Mouse (Mus musculus): ENCODE measurements at regions not wholly inside any gene's neighbourhood (a gene's known extent, or its start where the extent isn't known, plus 50 kb on each side); places are given as distances from the start of the nearest gene placed in this dataset.

DNA sequence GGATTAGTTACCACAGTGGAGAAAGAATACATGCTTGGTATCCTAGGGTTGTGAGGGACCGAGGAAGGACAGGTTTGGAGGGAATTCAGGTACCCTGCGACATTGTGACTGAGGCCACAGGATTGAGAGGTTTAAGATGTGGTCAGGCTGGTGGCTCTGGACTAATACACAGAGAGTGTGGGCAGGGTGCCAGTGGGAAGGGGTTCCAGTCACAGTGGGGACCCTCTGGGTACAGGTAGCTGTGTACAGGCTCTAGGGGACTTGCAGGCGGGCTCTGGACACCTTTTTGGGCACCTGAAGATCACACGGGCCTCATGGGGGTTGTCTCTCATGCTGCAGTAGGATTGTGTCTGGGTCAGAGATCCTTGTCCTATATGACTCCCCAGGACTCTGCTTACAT, 213.1 kb upstream of the Kcnab2 start:
- dilution Hi-C loops (cut with MboI; ENCODE audit: extremely low pct_ligation_motif_present, extremely low pct_unique_long_range_greater_than_20kb, low sequenced_read_pairs), result no loop called here
- Histone ChIP-seq H3K4me2 (ENCODE audit: insufficient read depth, low read depth, poor library complexity, severe bottlenecking) (no peak overlapping the region), H3K9me3 (replicated peaks; ENCODE audit: low read length) (peaks cover 92% of the 10 kb centered on the region), H3K27ac (ENCODE audit: insufficient read depth, low read depth) (no peak overlapping the region), H3K36me3 (replicated peaks in 1 of 2; ENCODE audit: control insufficient read depth in 1 of 2, insufficient read depth in 1 of 2, low read length in 1 of 2) (no peaks in the 10 kb centered on the region), H3K79me2 (replicated peaks; ENCODE audit: control insufficient read depth, extremely low read depth, insufficient read depth, poor library complexity, severe bottlenecking) (no peaks in the 10 kb centered on the region), H3K27me3 (replicated peaks) (no peaks in the 10 kb centered on the region), H3K4me1 (ENCODE audit: control insufficient read depth in 1 of 2, insufficient read depth in 2 of 2) (no peaks in the 10 kb centered on the region), H3K4me3 (replicated peaks in 1 of 3; ENCODE audit: low read depth in 2 of 3, low read length in 2 of 3, poor library complexity in 1 of 3) (no peak overlapping the region), H3K9ac (ENCODE audit: insufficient read depth, low read depth) (no peak overlapping the region)
- in situ Hi-C loops (cut with MboI; ENCODE audit: low pct_ligation_motif_present, low pct_unique_long_range_greater_than_20kb, low sequenced_read_pairs), result no loop called here
- TF ChIP-seq USF2 (conservative IDR thresholded peaks at IDR 0.05; ENCODE audit: low read depth, low read length), result no peak
- TF ChIP-seq TBP (conservative IDR thresholded peaks at IDR 0.05; ENCODE audit: low read depth, low read length), result no peak
- no peak for TF ChIP-seq ETS1 (conservative IDR thresholded peaks at IDR 0.05; ENCODE audit: low read depth, low read length)
- TF ChIP-seq EP300 (IDR thresholded peaks at IDR 0.05; ENCODE audit: low read length), result no peak
- no peak for TF ChIP-seq MAFK (IDR thresholded peaks at IDR 0.05; ENCODE audit: insufficient replicate concordance, low read length)
- no peak for TF ChIP-seq CTCF (conservative IDR thresholded peaks at IDR 0.05 in 1 of 2, IDR thresholded peaks at IDR 0.05 in 1 of 2; ENCODE audit: low read depth in 2 of 2, low read length in 2 of 2)
- no peak for TF ChIP-seq E2F4 (IDR thresholded peaks at IDR 0.05; ENCODE audit: insufficient replicate concordance, low read depth, low read length)
- no peak for TF ChIP-seq MAX (IDR thresholded peaks at IDR 0.05; ENCODE audit: low read length)
- TF ChIP-seq JUN (IDR thresholded peaks at IDR 0.05; ENCODE audit: insufficient read depth, low read depth, low read length), result no peak
- no peak for TF ChIP-seq ZC3H11A (IDR thresholded peaks at IDR 0.05; ENCODE audit: low read depth, low read length)
- TF ChIP-seq UBTF (IDR thresholded peaks at IDR 0.05; ENCODE audit: low read depth, low read length), result no peak
- TF ChIP-seq ELF1 (IDR thresholded peaks at IDR 0.05; ENCODE audit: low read depth, low read length), result no peak
- TF ChIP-seq JUND (conservative IDR thresholded peaks at IDR 0.05; ENCODE audit: low read depth, low read length), result no peak
- no peak for TF ChIP-seq MAZ (IDR thresholded peaks at IDR 0.05; ENCODE audit: low read depth, low read length)
- no peak for TF ChIP-seq RAD21 (IDR thresholded peaks at IDR 0.05; ENCODE audit: low read depth, low read length)
- no peak for TF ChIP-seq ZNF384 (IDR thresholded peaks at IDR 0.05; ENCODE audit: low read depth, low read length)
- TF ChIP-seq RCOR1 (conservative IDR thresholded peaks at IDR 0.05; ENCODE audit: low read depth, low read length), result no peak
- TF ChIP-seq ZMIZ1 (IDR thresholded peaks at IDR 0.05; ENCODE audit: low read depth, low read length), result no peak
- no peak for TF ChIP-seq MEF2A (IDR thresholded peaks at IDR 0.05; ENCODE audit: borderline replicate concordance, low read depth, low read length)
- TF ChIP-seq SMC3 (IDR thresholded peaks at IDR 0.05; ENCODE audit: low read depth, low read length), result no peak
- no peak for DNase-seq (ENCODE audit: extremely low read depth)

DNA sequence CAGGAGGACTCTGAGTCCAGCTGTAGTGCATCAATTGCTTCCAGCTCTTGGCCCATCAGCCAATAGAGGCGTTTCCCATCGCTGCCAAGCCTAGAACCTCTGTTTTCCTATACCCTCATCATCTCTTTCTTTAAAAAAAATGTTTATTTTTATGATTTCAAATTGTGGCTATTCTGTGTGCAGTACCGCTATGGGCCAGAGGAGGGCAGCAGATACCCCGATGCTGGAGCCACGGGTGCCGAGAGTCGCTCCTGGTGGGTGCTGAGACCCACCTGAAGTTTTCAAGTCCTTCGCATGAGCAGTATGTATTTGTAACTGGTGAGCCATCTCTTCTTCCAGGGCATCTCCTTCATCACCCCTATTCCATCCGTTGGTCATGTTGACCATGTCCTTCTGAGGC, 212.2 kb upstream of the Kcnab2 start:
- TF ChIP-seq SIN3A (IDR thresholded peaks at IDR 0.05; ENCODE audit: low read length) (no peak), ZC3H11A (IDR thresholded peaks at IDR 0.05; ENCODE audit: low read depth, low read length) (no peak), CHD2 (IDR thresholded peaks at IDR 0.05; ENCODE audit: low read length) (no peak), MXI1 (IDR thresholded peaks at IDR 0.05; ENCODE audit: low read depth, low read length) (no peak), RCOR1 (conservative IDR thresholded peaks at IDR 0.05; ENCODE audit: low read depth, low read length) (no peak), NELFE (IDR thresholded peaks at IDR 0.05; ENCODE audit: low read depth, low read length) (no peak), JUN (IDR thresholded peaks at IDR 0.05; ENCODE audit: insufficient read depth, low read depth, low read length) (no peak), MAFK (IDR thresholded peaks at IDR 0.05; ENCODE audit: insufficient replicate concordance, low read length) (no peak), ZKSCAN1 (IDR thresholded peaks at IDR 0.05; ENCODE audit: borderline replicate concordance, low read depth, low read length) (no peak), GABPA (IDR thresholded peaks at IDR 0.05; ENCODE audit: insufficient replicate concordance, low read depth, low read length) (no peak), SMC3 (IDR thresholded peaks at IDR 0.05; ENCODE audit: low read depth, low read length) (no peak), ZMIZ1 (IDR thresholded peaks at IDR 0.05; ENCODE audit: low read depth, low read length) (no peak)
- Histone ChIP-seq H3K27me3 (replicated peaks) (no peaks in the 10 kb centered on the region), H3K4me1 (ENCODE audit: control insufficient read depth in 1 of 2, insufficient read depth in 2 of 2) (no peaks in the 10 kb centered on the region), H3K79me2 (replicated peaks; ENCODE audit: control insufficient read depth, extremely low read depth, insufficient read depth, poor library complexity, severe bottlenecking) (no peaks in the 10 kb centered on the region), H3K27ac (ENCODE audit: insufficient read depth, low read depth) (no peak overlapping the region), H3K9me3 (replicated peaks; ENCODE audit: low read length) (peaks cover 86% of the 10 kb centered on the region), H3K4me2 (ENCODE audit: insufficient read depth, low read depth, poor library complexity, severe bottlenecking) (no peak overlapping the region), H3K9ac (ENCODE audit: insufficient read depth, low read depth) (no peak overlapping the region), H3K4me3 (replicated peaks in 1 of 3; ENCODE audit: low read depth in 2 of 3, low read length in 2 of 3, poor library complexity in 1 of 3) (no peak overlapping the region), H3K36me3 (replicated peaks in 1 of 2; ENCODE audit: control insufficient read depth in 1 of 2, insufficient read depth in 1 of 2, low read length in 1 of 2) (no peaks in the 10 kb centered on the region)
- no peak for DNase-seq (ENCODE audit: extremely low read depth)
- dilution Hi-C loops (cut with MboI; ENCODE audit: extremely low pct_ligation_motif_present, extremely low pct_unique_long_range_greater_than_20kb, low sequenced_read_pairs), result no loop called here
- in situ Hi-C loops (cut with MboI; ENCODE audit: low pct_ligation_motif_present, low pct_unique_long_range_greater_than_20kb, low sequenced_read_pairs), result no loop called here
